Comparison of ENCODE assay signal across 8 mouse cellular contexts in the genomic region with DNA sequence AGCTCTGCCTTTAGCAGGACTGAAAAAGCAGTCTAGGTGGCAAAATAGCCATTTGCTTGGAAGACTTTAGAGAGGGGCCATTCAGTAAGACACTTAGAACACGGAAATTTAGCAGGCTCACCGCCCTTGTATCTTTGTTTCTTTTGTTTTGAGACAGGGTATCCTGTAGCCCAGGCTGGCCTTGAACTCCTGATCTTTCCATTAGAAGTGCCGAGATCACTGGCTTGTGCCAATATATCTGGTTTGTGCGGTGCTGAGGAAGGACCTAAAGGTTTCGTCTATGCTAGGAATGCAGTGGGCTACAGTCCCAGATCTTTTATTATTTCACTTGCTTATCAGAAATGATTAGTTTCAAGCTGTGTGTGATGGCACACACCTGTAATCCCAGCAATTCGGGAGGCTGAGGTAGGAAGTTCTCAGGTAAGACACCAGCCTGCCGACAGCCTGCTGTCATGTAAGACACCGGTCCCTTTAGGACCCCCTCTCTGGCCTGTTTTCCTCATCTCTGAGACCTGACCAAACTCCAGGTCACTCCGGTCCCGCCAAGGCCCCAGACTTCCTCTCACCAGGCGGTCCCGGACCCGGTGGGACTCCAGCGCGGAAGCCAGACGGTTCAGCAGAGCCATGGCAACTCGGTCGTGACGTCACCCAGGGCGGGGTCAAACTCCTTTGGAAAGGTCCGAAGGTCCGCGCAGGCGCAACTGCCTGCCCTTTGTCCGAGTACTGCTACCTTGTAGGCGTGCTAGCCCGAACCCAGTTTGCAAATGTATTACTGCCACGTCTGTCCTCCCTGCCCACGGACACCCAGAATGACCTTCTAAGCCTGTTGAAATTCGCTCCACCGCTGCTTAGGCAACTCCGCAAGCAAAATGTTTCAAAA. TPM values are rescaled to one million over a fixed set of nuclear protein-coding genes. Genes with fewer than 3 reads are reported as not detected.
DNase-seq lines count a peak whose midpoint lies in the region; ATAC-seq and TF ChIP-seq lines count a peak whose summit lies in the region.

A gene (minus strand): TSS at position 675 of the 880 bp plus-strand sequence.

- H3K36me3 ChIP-seq in MEL (ENCODE audit: control insufficient read depth in 1 of 2, insufficient read depth in 2 of 2, low read length in 2 of 2): peaks cover 0 to 7% of the 10 kb centered on the region in 2 experiments; a peak in 1 of 4 replicates
- no peaks in the 10 kb centered on the region for H3K36me3 ChIP-seq in forebrain, postnatal 0 days (ENCODE audit: insufficient read depth)
- H3K36me3 ChIP-seq in lung, embryonic 15.5 days: no peaks in the 10 kb centered on the region

- no peak for TF ChIP-seq CTCF in MEL (IDR thresholded peaks at IDR 0.05 in 2 of 3, conservative IDR thresholded peaks at IDR 0.05 in 1 of 3; ENCODE audit: control insufficient read depth in 1 of 3, insufficient read depth in 1 of 3, low read depth in 2 of 3, low read length in 3 of 3, poor library complexity in 1 of 3, severe bottlenecking in 1 of 3)
- no peak for TF ChIP-seq CTCF in cerebellum, adult 2 months (IDR thresholded peaks at IDR 0.05; ENCODE audit: borderline replicate concordance, insufficient read depth, low read depth, low read length)
- no peak for TF ChIP-seq CTCF in forebrain, postnatal 0 days (IDR thresholded peaks at IDR 0.05; ENCODE audit: low read depth)

- 5% methylated on average over 32 of the region's 32 CpGs for WGBS in cerebellum, adult 2 months
- 9% methylated on average over 32 of the region's 32 CpGs for WGBS in forebrain, postnatal 0 days
- 4% methylated on average over 32 of the region's 32 CpGs for WGBS in lung, embryonic 15.5 days

- TF ChIP-seq EP300 in MEL (IDR thresholded peaks at IDR 0.05; ENCODE audit: low read depth in 1 of 2, low read length in 2 of 2): no peak

- H3K4me2 ChIP-seq in forebrain, postnatal 0 days (ENCODE audit: low read depth): peak within 1 kb of the TSS; percentile 68
- peak within 1 kb of the TSS; percentile 68 for H3K4me2 ChIP-seq in lung, embryonic 15.5 days

- peak; percentile 22 to 62; a peak in 2 of 4 replicates for TF ChIP-seq POLR2A in MEL (IDR thresholded peaks at IDR 0.05; ENCODE audit: control insufficient read depth in 1 of 2, insufficient read depth in 1 of 2, low read depth in 1 of 2, low read length in 2 of 2, poor library complexity in 1 of 2)
- TF ChIP-seq POLR2A in cerebellum, adult 2 months (IDR thresholded peaks at IDR 0.05; ENCODE audit: borderline replicate concordance, insufficient read depth, low read length): peak; percentile 78; the same call in 1 of the 2 replicates

- no peaks in the 10 kb centered on the region for H3K9me3 ChIP-seq in MEL (replicated peaks; ENCODE audit: insufficient read depth, low read length)
- H3K9me3 ChIP-seq in forebrain, postnatal 0 days (ENCODE audit: low read length): no peaks in the 10 kb centered on the region
- no peaks in the 10 kb centered on the region for H3K9me3 ChIP-seq in lung, embryonic 15.5 days

- no peaks in the 10 kb centered on the region; the same call in 1 of the 2 replicates for H3K79me2 ChIP-seq in MEL (ENCODE audit: control insufficient read depth, insufficient read depth, low read length, poor library complexity)

- no peak for TF ChIP-seq RAD21 in MEL (IDR thresholded peaks at IDR 0.05; ENCODE audit: low read depth, low read length)

- no peak within 1 kb of the TSS for H3K27ac ChIP-seq in MEL (ENCODE audit: control insufficient read depth, low read depth, low read length)
- peak within 1 kb of the TSS; percentile 45 for H3K27ac ChIP-seq in cerebellum, adult 2 months (ENCODE audit: insufficient read depth, low read length)
- H3K27ac ChIP-seq in forebrain, postnatal 0 days (ENCODE audit: low read depth, low read length): peak within 1 kb of the TSS; percentile 48
- peak within 1 kb of the TSS; percentile 65 for H3K27ac ChIP-seq in lung, embryonic 15.5 days

- peak within 1 kb of the TSS; percentile 70 to 89 for H3K4me3 ChIP-seq in MEL (ENCODE audit: control insufficient read depth in 1 of 2, insufficient read depth in 1 of 2, low read depth in 2 of 2, low read length in 2 of 2)
- peak within 1 kb of the TSS; percentile 85 for H3K4me3 ChIP-seq in cerebellum, adult 2 months (replicated peaks; ENCODE audit: insufficient read depth, low read depth, low read length)
- H3K4me3 ChIP-seq in forebrain, postnatal 0 days (ENCODE audit: low read depth, low read length): peak within 1 kb of the TSS; percentile 42
- peak within 1 kb of the TSS; percentile 51 for H3K4me3 ChIP-seq in lung, embryonic 15.5 days

- peaks cover 0 to 14% of the 10 kb centered on the region in 2 experiments; a peak in 2 of 4 replicates for H3K4me1 ChIP-seq in MEL (ENCODE audit: control insufficient read depth in 1 of 2, insufficient read depth in 2 of 2, low read length in 2 of 2)
- H3K4me1 ChIP-seq in cerebellum, adult 2 months (ENCODE audit: control insufficient read depth, insufficient read depth, low read length): peaks cover 4% of the 10 kb centered on the region; the same call in 1 of the 2 replicates
- H3K4me1 ChIP-seq in forebrain, postnatal 0 days (ENCODE audit: insufficient read depth): no peaks in the 10 kb centered on the region
- peaks cover 6% of the 10 kb centered on the region for H3K4me1 ChIP-seq in lung, embryonic 15.5 days

- peak; percentile 89 for ATAC-seq in forebrain, postnatal 0 days
- peak; percentile 95 for ATAC-seq in lung, embryonic 15.5 days (ENCODE audit: borderline replicate concordance, extremely low read depth, low FRiP score, low TSS enrichment)

- H3K9ac ChIP-seq in MEL (ENCODE audit: control insufficient read depth, low read depth, low read length, poor library complexity, severe bottlenecking): peak within 1 kb of the TSS; percentile 63
- peak within 1 kb of the TSS; percentile 34 for H3K9ac ChIP-seq in forebrain, postnatal 0 days
- peak within 1 kb of the TSS; percentile 48 for H3K9ac ChIP-seq in lung, embryonic 15.5 days

- peak; percentile 88 for DNase-seq in MEL (ENCODE audit: low read depth, low spot score)
- peak; percentile 96 to 98 for DNase-seq in cerebellum, adult 2 months
- DNase-seq in forebrain, postnatal 0 days: peak; percentile 90
- DNase-seq in heart, postnatal 4 days: peak; percentile 99
- peak; percentile 80 to 86 for DNase-seq in layer of hippocampus, adult 8-10 months (ENCODE audit: low spot score in 2 of 2)
- peak; percentile 96 for DNase-seq in ovary, adult 18-20 months (ENCODE audit: low spot score)
- peak; percentile 79 for DNase-seq in thymus, postnatal 0 days (ENCODE audit: low spot score)

- H3K27me3 ChIP-seq in MEL (ENCODE audit: control insufficient read depth in 1 of 2, insufficient read depth in 2 of 2, low read length in 2 of 2): no peaks in the 10 kb centered on the region
- no peaks in the 10 kb centered on the region for H3K27me3 ChIP-seq in cerebellum, adult 2 months (ENCODE audit: control insufficient read depth, insufficient read depth, low read length)
- no peaks in the 10 kb centered on the region for H3K27me3 ChIP-seq in forebrain, postnatal 0 days (ENCODE audit: insufficient read depth, low read length)
- H3K27me3 ChIP-seq in lung, embryonic 15.5 days: no peaks in the 10 kb centered on the region

TF ChIP-seq in MEL, 35 proteins besides CTCF, POLR2A, EP300 and RAD21:
- TF ChIP-seq MAFK (IDR thresholded peaks at IDR 0.05; ENCODE audit: borderline replicate concordance, low read depth, low read length) (no peak), NRF1 (IDR thresholded peaks at IDR 0.05; ENCODE audit: insufficient read depth, low read depth, low read length, poor library complexity, severe bottlenecking) (peak; percentile 75), ETS1 (IDR thresholded peaks at IDR 0.05; ENCODE audit: low read depth, low read length) (no peak), ZMIZ1 (IDR thresholded peaks at IDR 0.05; ENCODE audit: low read depth, low read length) (0 out of 2 replicates have a peak, but pooled peaks have one; percentile 18), ZC3H11A (IDR thresholded peaks at IDR 0.05; ENCODE audit: low read depth, low read length) (no peak), NELFE (IDR thresholded peaks at IDR 0.05; ENCODE audit: low read depth, low read length) (peak; percentile 55), POLR2AphosphoS5 (IDR thresholded peaks at IDR 0.05; ENCODE audit: borderline replicate concordance, low read depth, low read length) (no peak), RCOR1 (IDR thresholded peaks at IDR 0.05; ENCODE audit: low read depth, low read length) (no peak), TBP (IDR thresholded peaks at IDR 0.05; ENCODE audit: low read depth, low read length) (0 out of 2 replicates have a peak, but pooled peaks have one; percentile 17), GABPA (IDR thresholded peaks at IDR 0.05; ENCODE audit: low read depth, low read length) (no peak), HCFC1 (IDR thresholded peaks at IDR 0.05; ENCODE audit: low read depth, low read length) (0 out of 2 replicates have a peak, but pooled peaks have one; percentile 46), ZNF384 (IDR thresholded peaks at IDR 0.05; ENCODE audit: low read depth, low read length) (no peak)

RNA-seq across cellular contexts. Expression of the gene that starts here (rescaled TPM):
- 0.20 and 0.35 TPM in 2 replicates for total RNA-seq in MEL (2012; rRNA removed)
- polyA plus RNA-seq in MEL (2012; ENCODE audit: insufficient read depth in 1 of 2, insufficient read length in 2 of 2, low read depth in 1 of 2, low replicate concordance in 2 of 2, missing spikeins in 1 of 2): 1 to 10 TPM in 1 of 2 experiments, not detected in 1; 1.4 TPM
- polyA plus RNA-seq in cerebellum, adult 2 months (2012; rRNA removed): 1.2 and 1.5 TPM in 2 replicates
- 1.1 and 1.3 TPM in 2 replicates for total RNA-seq in forebrain, postnatal 0 days (2014; rRNA removed)
- 2.0 and 2.2 TPM in 2 replicates for polyA plus RNA-seq in forebrain, postnatal 0 days (2015; fragmentation: Nextera tagmentation; extraction: Ambion mirVana)
- 1 to 10 TPM; 4.1 to 4.5 TPM for total RNA-seq in heart, postnatal 4 days (2021)
- 1 to 10 TPM in 2 of 4 experiments, under 1 TPM in 2; 0.70 to 2.1 (median 1.1) TPM for total RNA-seq in layer of hippocampus, adult 8-10 months (2022)
- 9.2 and 11.4 TPM in 2 replicates for polyA plus RNA-seq in lung, embryonic 15.5 days (2015; fragmentation: Nextera tagmentation; extraction: Ambion mirVana)
- polyA plus RNA-seq in thymus, postnatal 0 days (2015; fragmentation: Nextera tagmentation; extraction: Ambion mirVana): 2.6 and 3.0 TPM in 2 replicates
